Mouse (Mus musculus): ENCODE data around the gene Gsto1.
A peak's percentile ranks its signal among the peaks of the same experiment; 100 is the strongest.

GRCm38 (mm10) chr19:47853951-47854795 lies 597 bp upstream of the Gsto1 start:
- TF ChIP-seq CTCF (IDR thresholded peaks at IDR 0.05; ENCODE audit: borderline replicate concordance, insufficient read depth, low read depth, low read length) (peak; percentile 24; the same call in 1 of the 2 replicates), POLR2A (IDR thresholded peaks at IDR 0.05; ENCODE audit: borderline replicate concordance, insufficient read depth, low read length) (no peak)

Data from cerebellum, adult 2 months (tissue).